8 mouse cellular contexts compared by ENCODE assay signal in genomic region chr8:77629858-77630537, GRCm38 (mm10). TPM values are rescaled to one million over a fixed set of nuclear protein-coding genes. Genes with fewer than 3 reads are reported as not detected.
DNase-seq lines count a peak whose midpoint lies in the region; ATAC-seq and TF ChIP-seq lines count a peak whose summit lies in the region.

No protein-coding gene starts in this region.

- peak; percentile 81 for ATAC-seq in lung, embryonic 14.5 days (ENCODE audit: insufficient read depth)

- H3K4me2 ChIP-seq in lung, embryonic 14.5 days, result no peak overlapping the region

- H3K27ac ChIP-seq in lung, embryonic 14.5 days (ENCODE audit: low read depth), result peak overlapping the region; percentile 59; the same call in 1 of the 2 replicates

- TF ChIP-seq CTCF in lung, embryonic 14.5 days (IDR thresholded peaks at IDR 0.05; ENCODE audit: low read depth), result peak; percentile 98

- peak; percentile 58 to 72 for DNase-seq in CD8-positive naive resting alpha-beta T cell, adult 2 months (ENCODE audit: low read depth in 2 of 2, low spot score in 2 of 2)
- DNase-seq in brain, adult 2 months (ENCODE audit: low read depth, low spot score), result peak; percentile 82
- DNase-seq in fibroblast of lung, adult 2 months (ENCODE audit: low read depth), result peak; percentile 26
- peak; percentile 84 to 92 for DNase-seq in heart, postnatal 14 days
- peak; percentile 93 for DNase-seq in kidney, postnatal 4 days
- DNase-seq in lung, embryonic 14.5 days, result peak; percentile 97
- peak; percentile 62 for DNase-seq in ovary, adult 18-20 months (ENCODE audit: low spot score)
- peak; percentile 23 to 26 for DNase-seq in thymus, adult 18-20 months

- no peak overlapping the region for H3K4me3 ChIP-seq in lung, embryonic 14.5 days (ENCODE audit: low read depth, low read length)

- H3K9ac ChIP-seq in lung, embryonic 14.5 days, result no peak overlapping the region

- H3K27me3 ChIP-seq in lung, embryonic 14.5 days (ENCODE audit: insufficient read depth, low read length), result no peaks in the 10 kb centered on the region

- WGBS in lung, embryonic 14.5 days, result 17% methylated on average over 15 of the region's 15 CpGs

- no peaks in the 10 kb centered on the region for H3K9me3 ChIP-seq in lung, embryonic 14.5 days (ENCODE audit: low read depth, low read length)

- H3K4me1 ChIP-seq in lung, embryonic 14.5 days (ENCODE audit: insufficient read depth), result no peaks in the 10 kb centered on the region

- intact Hi-C loops in heart, postnatal 14 days (cut with DNase I), result loop anchor here (2.0 to 10.0 kb wide), 3 partner anchors 377 to 495 kb away; no protein-coding TSS in a partner anchor

- H3K36me3 ChIP-seq in lung, embryonic 14.5 days (ENCODE audit: insufficient read depth), result no peaks in the 10 kb centered on the region

RNA-seq across cellular contexts. Expression of gene Tmem184c, which starts 19.5 kb away (rescaled TPM):
- total RNA-seq in heart, postnatal 14 days (2021), result 10 to 100 TPM; 14.4 to 15.4 TPM
- 37.8 and 38.5 TPM in 2 replicates for polyA plus RNA-seq in lung, embryonic 14.5 days (2014; fragmentation: Nextera tagmentation; extraction: Ambion mirVana)

Comparison
In these comparisons a context has a peak if more than half of its experiments do, and no peak if none do; other contexts are left out.
1. DNase-seq: peak in every context shown above with its lines; median percentile 97 in lung, embryonic 14.5 days; 93 in kidney, postnatal 4 days; 88 in heart, postnatal 14 days; 82 in brain, adult 2 months; 65 in CD8-positive naive resting alpha-beta T cell, adult 2 months; 62 in ovary, adult 18-20 months; 26 in fibroblast of lung, adult 2 months; 24 in thymus, adult 18-20 months.